Mouse (Mus musculus): ENCODE results near the gene Myo10.

The Myo10 gene

DNA sequence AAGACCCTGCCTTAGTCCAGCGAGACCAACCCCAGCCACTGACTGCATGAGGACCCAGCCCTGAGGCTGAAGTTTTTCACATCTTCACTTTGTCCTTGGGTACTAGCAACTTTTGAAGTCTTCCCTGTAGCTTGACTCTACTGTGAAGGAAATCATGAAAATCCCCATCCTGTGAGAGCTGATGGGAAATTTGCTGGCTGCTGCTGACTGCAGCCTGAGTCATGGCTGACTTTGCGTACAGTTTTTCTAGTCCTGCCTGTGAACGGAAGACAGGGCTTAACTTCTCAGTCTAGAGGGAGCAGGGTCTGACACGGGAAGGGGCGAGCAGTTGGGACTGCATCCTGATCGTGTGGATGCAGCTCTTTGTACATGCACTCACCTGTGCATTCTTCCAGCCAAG, 30.6 kb downstream of the Myo10 start:
- DNase-seq (ENCODE audit: low spot score) = no peak

DNA sequence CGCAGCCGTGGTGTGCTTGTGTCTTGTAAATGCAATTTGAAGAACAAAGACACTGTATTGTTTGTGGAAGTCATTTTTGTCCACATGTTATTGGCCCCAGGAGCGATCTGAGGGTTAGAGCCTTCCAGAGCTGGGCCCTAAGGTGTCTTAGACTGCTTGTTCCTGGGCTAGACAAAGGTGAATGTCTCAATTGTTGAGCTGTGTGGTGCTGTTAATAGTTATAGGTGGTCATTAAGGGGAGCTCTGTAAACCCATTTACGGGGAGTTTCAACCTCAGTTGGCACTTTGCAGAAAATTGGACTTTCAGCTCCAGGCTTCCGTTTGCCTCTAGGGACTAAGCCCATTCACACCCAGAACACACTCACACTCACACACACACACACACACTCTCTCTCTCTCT, 31.4 kb downstream of the Myo10 start:
- DNase-seq (ENCODE audit: low spot score) = no peak

DNA sequence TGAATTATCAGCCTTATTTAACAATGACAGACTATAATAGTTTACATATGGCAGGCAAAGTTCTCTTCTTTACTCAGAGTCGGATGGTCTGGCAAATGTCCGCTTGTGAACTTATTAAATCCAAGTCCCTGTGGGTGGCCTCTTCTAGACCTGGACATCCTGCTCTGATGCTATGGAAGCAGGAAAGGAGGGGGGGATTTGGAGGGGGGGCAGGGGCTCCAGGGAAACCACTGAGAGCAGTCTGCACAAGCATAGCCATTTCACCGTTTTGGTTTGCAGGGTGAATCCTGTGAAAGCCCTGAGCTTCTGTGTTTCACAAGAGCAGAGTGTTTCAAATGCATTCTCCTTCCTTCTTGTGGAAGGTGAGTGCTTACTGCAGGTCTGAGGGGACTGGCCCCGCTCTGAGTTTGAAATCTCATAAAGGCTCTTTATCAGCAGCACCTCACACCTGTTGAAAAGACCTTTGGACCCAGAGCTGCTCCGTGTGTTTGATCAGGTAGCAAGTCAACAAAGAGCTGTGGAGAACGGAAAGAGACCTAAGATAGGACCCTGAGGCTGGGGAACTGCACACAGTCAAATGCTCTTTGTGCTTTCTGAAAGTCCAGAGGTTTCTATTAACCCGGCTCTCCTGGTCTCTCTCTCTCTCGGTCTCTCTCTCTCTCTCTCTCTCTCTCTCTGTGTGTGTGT, 40.7 kb downstream of the Myo10 start:
- no peak for DNase-seq (ENCODE audit: low spot score)

DNA sequence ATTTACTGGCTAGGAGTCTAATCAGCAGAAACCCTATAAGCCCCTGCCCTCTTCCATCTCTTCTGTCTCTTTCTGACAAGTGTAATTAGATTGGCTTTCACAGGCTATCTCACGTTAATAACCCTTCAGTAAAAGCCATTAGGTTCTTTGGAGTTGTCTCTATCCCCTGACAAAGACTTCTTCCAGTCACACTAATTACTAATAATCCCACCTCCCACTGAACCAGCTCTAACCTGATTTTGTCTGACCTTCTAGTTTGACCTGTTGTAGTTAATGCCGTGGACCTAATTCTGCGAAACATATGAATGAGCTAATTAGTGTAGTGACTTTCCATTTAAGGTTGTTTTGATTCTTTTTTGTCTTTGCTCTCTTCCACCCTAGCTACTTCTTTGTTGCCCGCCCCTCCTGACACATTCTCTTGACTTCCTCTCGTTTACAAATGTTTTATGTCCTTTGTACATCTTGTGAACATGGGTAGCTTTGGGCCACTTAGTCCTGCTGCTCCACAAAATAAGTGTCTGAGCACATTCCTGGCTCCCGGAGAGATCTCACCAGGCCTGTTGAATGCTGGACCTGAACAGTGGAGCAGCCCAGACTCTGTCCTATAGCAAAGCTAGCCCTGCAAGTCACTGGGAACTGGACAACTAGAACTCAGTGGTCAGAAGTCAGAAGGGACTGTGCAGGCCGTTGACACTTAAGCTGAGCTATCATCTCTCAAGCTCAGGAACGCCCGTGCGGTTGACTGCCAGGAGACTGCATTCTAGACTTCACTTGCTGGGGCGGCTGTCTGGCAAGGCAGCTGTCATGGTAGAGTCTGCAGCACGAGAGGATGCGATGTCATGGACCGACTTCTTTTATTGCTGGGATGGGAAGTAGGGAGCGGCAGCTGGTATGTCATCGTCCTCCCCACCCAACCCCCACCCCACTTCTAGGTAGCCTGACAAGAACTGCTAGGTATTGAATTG, 47.2 kb downstream of the Myo10 start:
- DNase-seq (ENCODE audit: low spot score) = no peak

DNA sequence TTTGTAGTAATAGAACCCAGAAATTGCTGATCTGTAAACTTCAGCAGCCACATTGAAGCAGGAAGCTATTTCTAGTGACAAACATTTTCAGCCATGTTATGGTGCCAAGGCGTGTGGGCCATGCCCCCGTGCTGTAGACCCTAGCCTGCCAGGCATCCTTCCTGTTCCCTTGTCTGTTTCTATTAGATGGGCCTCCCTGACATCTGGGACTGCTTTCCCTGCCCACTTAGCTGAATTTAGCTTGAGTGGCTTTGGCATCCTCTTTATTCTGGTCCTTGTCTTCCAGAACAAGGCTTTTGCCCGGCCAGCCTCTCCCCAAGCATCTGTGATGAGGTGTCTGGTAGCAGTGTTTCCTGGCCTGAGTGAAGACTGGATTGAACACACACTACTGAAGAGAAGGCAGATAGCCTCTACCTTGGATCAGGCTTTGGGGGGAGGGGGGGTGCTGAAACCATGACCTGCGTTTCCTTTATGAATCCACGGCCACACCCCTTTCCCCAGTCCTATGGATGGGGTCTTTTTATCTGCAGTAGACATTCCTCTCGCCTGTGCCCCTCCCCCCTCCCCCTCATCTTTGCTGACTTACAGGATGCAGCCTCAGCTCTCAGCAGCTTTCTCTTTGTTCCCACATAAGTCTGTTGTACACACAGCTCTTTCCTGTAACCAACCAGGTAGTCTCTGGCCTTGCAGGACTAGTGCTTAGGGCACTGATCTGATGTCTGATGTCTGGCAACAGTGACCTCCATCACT, 51.1 kb downstream of the Myo10 start:
- DNase-seq (ENCODE audit: low spot score) = no peak

DNA sequence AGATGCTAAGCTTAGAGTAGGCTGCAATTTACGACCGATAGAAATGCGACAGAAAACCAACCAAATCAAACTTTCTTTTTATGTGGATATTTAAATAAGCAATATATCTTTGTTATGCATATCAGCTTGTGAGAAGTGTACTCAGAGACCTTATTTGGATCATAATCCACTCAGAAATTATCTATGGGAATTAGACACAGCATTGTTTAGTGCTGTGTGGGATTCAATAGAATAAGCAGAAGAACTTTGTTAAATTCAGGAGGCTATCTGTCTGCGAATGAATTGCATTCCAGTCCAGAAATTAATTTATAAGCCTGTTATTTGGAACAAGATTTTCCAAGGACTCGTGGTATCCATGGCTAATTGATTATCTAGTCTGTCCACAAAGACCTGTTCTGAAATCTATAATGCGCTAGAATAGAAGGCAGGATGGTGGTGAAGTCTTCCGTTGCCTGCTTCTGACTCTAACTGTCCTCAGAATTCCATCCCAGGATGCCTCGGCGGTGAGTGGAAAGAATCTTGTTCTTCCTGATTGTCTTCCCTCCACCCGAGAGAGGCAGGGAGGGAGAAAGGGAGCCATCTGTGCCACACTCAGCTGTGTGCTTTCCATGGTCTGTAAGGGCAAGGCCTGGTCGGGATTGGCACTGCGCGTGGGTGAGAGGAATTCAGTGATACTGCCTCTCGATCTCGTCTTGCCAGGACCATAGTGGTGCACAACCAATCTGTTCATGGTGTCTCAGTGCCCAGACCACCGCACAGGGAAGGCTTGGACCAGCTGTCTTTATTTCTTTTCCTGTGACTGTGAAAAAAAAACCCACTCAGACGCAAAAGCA, 52.0 kb downstream of the Myo10 start:
- DNase-seq (ENCODE audit: low spot score) = no peak

DNA sequence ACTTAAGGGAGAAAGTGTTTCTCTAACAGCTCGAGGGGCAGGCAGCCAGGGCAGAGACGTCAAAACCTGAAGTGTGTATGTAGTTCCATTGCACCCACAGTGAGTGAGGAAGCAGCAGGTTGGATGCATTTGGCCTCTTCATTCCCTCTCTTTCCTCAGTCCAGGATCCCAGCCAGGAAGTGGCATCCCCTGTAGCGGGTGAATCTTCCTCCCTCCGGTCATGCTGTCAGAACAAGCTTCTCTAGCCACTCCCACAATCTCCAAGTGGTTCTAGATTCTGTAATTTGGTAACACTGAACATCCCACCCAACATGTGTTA, 52.6 kb downstream of the Myo10 start:
- no peak for DNase-seq (ENCODE audit: low spot score)

DNA sequence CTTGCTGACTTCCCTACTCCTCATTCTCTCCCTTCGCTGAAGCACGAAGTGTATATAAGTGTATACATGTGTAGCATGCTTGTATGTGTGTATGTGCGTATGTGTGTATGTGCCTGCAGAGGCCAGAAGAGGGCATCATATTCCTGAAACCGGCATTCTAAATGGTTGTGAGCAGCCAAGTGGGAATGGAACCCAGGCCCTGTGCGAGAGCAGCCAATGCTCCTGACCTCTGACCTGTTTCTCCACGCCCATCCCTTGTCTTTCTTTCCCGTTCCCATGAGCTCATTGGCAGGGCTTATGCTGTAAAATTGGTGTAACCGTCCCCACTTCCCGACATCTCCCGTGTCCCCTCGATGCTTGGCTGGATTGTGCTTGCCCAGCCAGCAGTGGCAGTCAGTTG, 53.0 kb downstream of the Myo10 start:
- no peak for DNase-seq (ENCODE audit: low spot score)

DNA sequence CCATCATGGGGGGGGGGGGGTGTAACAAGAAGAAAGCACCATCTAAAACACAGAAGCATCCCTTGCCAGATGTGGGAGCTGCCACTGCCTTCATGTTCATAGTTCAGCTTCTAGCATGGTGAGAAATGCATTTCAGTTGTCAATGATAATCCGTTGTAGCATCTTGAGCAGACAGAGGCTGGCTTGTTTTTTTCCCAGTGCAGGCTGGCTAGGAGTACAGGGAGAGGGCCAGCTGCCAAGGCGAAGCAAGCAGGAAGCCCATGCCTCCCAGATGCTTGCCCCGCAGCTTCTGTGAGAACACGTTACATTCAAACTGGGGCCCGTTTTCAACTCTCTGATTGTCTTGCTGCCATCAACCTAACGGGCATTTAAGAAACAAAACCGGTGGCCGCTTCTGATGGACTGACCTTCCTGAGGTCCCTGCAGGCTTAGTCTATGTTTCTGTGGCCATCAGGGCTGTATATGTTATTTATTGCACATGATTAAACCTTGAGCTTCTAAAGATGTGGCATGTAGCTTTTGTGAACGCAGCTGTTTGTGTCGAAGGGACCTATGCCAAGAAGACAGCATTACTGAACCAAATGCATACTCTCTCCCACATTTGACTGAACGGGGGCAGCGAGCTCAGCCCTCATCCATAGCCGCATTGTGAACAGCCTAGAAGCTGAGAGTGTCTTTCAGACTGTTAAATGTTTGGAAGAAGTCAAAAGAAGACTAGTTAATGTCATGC, 53.9 kb downstream of the Myo10 start:
- no peak for DNase-seq (ENCODE audit: low spot score)

DNA sequence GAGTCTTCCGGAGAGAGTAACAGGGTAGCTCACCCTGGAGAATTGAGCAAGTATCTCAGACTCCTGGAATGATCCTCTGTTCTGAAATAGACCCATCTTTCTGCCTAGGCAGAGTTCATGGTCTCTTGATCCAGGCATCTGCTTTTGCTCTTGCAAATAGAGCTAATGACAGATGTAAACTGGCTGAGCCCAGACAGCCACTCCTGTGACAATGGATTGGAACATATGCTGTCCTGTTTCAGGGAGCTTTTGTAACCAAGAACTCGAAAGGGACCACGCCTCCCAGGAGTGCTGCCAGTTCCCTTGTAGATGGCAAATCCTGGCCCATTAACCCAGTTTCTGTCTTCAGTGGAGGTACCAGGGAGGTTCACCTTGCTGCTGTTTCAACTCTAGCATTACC, 56.8 kb downstream of the Myo10 start:
- no peak for DNase-seq (ENCODE audit: low spot score)

DNA sequence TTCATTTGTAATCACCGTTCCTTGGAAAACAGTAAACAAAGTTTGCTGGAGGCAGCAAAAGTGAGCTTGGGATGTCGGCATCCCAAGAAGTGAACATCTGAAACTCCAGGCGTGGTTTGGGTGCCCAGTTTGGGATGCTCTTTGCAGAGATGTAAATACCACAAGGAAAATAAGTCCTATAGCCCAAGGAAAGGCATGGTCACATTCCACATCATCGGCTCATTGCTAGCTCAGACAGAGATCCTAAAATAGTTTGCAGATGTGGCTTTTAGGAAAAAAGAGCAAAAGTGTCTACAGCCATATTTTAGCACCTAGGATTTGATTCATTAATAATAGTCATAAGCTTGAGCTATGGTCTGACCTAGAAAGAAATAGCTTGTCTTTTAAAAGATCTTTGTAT, 57.3 kb downstream of the Myo10 start:
- no peak for DNase-seq (ENCODE audit: low spot score)

DNA sequence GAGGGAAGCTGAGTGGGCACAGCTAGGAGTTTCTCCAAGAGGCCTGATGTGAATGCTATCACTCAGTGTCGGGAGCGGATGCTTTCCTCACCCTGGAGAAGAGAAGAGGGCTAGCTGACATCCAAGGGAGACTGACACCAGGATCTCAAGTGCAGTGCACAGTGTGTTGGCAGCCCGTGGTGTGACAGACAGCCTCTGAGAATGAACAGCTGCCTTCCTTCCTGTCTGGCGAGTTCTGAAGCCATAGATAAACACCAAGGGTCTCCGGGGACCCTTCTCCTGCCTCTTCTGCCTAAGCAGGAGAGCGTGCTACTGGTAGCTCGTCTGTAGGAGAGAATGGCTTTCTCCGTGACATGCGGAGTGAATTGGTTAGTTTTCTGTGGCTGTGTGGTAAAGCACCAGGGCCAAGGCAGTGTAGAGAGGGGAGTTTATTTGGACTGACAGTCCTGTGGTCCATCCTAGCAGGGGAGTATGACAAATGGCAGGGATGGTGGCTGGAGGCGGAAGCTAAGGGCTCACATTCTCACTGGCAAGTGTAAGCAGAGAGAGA, 58.0 kb downstream of the Myo10 start:
- DNase-seq (ENCODE audit: low spot score) = no peak

DNA sequence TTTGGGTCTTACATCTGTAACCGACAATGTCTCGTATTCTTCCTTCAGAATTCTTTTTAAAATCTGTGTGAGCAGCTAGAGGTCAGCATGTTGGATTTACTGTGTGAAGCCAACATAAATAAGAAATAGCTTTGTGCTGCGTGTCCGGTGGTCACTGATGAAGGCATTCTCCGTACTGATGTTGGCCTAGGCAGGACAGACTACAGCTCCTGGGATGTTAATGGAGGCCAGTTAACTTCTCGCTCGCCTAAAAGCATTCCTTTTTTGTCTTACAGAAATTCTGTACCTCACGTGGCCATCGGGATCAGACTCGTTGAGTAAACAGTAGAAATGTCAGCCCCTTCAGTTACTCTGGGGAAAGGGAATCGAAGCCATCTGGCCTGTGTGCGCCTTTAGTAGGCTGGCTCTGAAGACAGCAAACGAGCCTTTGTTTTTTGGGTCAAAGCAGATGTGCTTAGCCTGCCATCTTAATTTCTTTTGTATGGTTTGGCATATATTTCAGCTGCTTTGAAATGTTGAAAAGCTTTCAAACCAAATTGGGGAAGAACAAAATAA, 60.7 kb downstream of the Myo10 start:
- no peak for DNase-seq (ENCODE audit: low spot score)

DNA sequence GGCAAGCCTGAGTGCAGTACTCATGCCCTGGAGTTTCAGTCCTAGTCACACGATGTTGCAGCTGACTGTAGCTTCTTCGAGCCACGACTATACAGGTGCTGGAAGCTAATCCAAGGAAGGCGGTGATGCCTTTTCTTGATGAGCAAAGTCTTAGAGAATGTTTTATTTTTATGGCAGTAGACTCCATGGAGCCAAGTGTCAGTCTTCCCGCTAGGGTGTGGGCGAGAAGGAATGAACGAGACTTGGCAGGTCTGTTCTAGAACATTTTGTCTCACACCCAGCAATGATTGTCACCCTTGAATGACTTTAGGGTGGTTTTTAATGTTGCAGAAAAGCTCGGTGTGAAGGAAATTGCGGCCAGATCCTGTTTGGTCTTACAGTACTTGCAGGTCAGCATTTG, 62.9 kb downstream of the Myo10 start:
- DNase-seq (ENCODE audit: low spot score) = no peak

DNA sequence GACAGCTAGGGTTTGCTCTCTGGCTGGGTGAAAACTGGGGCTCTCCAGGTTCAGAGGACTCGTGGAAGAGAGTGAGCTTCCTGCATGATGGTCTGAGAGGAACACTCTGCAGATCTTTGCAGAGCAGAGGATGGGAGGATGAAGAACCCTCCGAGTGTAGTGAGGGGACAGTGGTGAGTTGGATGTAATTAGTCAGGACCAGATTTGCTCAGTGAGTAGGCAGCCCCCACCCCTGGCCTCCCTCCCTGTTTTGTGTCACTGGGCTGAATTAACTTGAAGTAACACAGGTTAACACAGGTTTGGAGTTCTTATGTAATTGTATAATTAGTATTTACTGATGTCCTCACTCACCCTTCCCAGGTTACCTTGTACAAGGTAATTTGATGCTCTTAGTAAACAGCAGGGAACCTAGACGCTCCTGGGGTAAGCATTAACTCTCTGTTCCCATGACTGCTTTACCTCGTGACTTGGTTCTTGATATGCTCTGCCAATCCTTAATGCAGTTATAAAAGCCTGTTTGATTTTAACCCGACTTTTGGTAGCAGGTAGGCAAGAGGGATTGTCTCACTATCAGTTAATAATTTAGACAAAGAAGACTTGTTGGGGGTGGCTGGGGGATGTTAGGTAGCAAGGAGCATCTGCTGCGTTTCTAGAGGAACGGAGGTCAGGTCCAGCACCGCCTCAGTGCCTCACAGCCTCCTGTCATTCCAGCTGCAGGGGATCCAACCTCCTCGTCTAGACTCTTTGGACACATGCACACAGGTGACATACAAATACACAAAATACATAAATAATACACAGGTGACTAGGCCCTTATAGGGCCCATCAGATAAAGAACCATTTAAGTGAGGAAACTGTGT, 66.3 kb downstream of the Myo10 start:
- DNase-seq (ENCODE audit: low spot score) = no peak

DNA sequence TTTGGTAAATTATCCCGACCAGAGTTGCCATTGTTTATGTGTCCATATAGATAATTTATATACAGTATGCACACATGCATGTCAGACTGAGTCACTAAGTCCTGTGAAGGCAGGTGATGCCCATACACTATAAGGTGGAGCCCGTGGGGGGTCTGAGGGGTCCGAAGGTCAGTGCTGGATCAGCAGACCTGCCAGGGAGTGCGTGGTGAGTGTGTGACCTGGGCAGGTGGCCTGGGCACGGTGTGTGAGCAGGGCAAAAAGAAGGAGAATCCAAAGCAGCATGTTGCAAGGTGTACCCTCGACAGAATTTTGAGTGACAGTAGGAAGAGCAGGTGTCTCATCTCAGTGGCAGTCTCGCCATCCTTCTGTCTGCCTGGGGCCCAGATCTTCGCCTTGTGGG, 67.2 kb downstream of the Myo10 start:
- no peak for DNase-seq (ENCODE audit: low spot score)

DNA sequence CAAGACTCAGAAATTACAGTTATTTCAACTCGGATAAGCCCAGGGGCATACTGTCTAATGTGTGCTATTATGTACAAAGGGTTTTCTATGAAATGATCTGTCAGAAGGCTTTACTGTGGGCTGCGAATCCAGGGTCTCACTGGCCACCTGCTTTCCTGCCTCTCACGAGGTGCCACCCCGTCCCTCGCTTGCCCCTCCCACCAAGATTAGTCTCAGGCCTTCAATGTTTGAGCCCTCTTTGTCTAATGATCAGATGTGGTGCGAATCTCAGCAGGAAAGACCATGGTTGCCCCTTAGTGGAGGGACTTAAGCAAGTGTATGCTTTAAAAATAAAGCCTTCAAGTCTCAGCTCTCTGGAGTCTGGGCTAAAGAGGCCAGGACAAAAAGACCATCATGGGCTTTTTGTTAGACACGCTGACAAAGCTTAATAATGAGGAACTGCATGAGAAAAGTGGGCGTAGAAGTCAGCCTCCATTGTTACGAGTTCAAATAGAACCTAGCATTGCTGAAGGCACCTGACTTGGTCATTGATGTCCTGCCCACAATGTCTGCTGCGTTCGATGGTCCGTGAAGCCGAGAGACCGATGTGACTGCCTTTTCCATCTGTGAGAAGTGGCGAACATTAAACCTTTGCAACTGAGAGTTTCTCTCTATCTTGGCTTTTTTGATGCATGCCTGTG, 67.9 kb downstream of the Myo10 start:
- no peak for DNase-seq (ENCODE audit: low spot score)

DNA sequence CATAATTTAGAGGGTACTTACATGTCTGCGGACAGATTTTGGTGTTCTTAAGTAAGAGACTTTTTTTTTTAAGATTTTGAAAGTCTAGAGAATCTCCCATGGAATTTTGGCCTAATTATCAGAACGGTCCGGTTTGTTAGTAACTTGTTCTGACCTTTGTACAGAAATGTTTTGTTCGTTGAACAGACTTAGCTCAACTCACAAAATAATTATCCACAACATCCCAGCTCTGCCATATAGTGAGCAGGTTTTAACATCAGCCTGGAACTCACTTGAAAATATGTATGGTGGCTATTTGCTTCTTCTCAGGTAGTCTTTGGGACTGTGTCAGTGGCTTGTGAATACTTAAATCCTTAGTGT, 68.4 kb downstream of the Myo10 start:
- DNase-seq (ENCODE audit: low spot score) = no peak

DNA sequence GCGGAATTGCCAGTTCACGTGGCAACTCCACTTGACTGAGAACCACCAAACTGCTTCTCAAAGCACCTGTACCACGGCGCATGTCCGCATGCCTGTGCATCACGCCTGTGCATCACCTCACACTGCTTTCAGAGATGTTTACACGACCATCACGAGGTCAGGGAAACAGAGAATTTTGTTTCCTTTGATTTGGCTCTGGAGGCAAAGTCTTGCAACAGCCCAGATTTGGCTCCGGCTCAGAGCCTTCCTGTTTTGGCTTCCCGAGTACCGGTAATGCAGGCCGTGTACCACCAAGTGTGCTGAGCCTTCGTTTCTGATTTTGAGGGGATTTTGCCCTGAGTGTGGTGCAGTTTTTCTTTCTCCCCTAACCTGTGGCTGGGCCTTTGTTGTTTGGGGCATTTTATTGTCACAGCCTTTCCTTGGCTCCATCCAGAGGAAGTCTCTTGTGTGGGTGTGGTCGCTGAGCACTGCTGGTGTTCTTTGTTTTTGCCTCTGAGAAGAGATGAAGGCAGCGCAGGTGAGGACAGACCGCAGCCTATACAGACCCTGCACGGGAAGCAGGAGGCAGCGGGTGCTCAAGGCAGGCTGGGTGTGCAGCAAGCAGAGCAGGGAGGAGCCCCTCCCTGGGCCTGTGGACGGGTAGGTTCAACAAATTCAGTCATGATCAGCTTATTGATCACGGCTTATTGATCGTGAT, 70.1 kb downstream of the Myo10 start:
- no peak for DNase-seq (ENCODE audit: low spot score)

Measured in urinary bladder, postnatal 25 days (tissue).